Mouse (Mus musculus) left cerebral cortex, adult 18-20 months (tissue): Measurements from ENCODE around the gene Srgap3. TPM values are rescaled to one million over a fixed set of nuclear protein-coding genes. Genes with fewer than 3 reads are reported as not detected.
A peak's percentile ranks its signal among the peaks of the same experiment; 100 is the strongest.
"Not testable (repeated sequence)": the region's sequence is repeated elsewhere in the genome, so short reads cannot be mapped to it uniquely, and the experiment has no call there.

ENCODE experiments used
- DNase-seq, 2 experiments: peaks; one replicate each; pipeline ENCODE4 v3.0.0; 2021 to 2022; ENCODE audit warnings: low spot score in 2 of 2, mixed read lengths in 1 of 2
- total RNA-seq, 2 experiments: library from RNA; stranded (reverse); gene quantifications; 2 replicates each; pipeline ENCODE4 v1.2.3; 2021

Srgap3 gene
- total RNA-seq, 2 experiments from 2014 or later = 217 to 223 TPM

DNA sequence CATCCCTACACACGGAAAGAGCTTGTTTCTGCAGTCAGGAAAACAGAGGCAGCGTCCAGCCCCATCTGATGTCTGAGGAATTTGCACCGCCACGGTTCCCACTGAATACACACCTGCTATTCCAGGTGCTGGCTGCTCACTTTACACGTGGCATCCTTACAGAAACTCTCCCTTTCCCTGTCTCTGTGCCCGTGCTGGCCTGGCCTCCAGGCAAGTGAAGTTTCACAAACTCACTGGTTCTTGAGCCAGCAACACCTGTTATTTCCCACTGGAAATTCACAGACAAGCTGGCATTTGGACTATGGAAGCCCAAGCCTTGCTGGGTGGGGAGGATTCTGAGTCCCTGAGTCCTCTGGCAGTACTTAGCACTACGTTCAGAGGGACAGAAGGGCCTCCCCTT, 84.6 kb downstream of the Srgap3 start:
- DNase-seq = no peak

DNA sequence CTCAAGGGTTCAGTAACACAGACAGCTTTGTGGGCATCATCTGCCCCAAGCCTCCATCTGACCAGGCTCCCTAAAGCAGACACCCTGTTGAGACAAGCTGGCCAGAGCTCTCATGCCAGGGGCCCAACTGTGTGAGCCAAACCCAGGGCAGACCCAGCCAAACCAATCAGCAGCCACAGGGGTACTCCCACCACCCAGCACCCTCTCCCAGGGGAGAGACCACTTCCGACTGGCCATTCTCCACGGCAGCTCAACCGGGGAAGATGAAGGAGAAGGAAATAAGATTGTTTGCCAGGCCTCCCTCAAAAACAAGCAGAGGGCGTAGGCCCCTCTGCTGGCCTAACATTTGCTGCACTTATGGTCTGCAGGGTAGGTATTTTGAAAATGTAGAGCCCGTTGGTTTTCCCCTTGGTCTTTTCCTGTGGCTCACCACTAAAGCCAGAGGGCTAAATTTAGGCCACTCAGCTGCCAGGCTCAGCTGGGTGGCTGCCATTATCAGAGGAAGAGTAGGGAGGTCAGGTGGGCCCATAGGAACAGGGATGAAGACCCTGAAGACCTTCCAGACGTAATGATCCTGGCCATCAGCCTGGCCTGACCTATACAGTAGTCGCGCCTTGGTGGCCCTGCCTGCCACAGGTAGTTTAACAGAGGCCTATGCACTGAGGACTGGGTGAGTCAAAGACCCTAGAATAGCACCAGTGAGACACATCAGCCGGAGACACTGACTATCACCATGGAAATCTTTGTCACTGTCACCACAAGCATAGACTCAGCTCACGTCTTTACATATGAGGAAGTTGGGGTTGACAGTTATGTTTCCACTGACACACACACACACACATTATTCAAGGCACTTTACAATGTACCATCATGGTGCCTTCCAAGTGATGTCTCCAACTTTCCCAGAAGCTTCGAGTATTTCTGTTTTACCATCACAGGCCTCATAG, 85.4 kb downstream of the Srgap3 start:
- no peak for DNase-seq

DNA sequence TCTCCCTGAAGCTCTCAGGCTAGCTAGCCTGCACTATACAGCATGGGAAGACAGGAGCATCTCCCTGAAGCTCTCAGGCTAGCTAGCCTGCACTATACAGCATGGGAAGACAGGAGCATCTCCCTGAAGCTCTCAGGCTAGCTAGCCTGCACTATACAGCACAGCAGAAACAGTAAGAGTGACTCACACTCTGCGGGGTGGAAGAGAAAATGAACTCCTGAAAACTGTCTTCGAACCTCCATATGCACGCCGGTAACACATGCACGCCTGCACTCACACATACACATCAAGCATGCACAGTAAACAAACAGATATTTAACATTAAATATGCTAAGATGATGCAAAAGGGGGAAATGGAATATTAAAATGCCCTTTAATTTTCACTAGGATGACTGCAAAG, 86.8 kb downstream of the Srgap3 start:
- not testable (repeated sequence) for DNase-seq

DNA sequence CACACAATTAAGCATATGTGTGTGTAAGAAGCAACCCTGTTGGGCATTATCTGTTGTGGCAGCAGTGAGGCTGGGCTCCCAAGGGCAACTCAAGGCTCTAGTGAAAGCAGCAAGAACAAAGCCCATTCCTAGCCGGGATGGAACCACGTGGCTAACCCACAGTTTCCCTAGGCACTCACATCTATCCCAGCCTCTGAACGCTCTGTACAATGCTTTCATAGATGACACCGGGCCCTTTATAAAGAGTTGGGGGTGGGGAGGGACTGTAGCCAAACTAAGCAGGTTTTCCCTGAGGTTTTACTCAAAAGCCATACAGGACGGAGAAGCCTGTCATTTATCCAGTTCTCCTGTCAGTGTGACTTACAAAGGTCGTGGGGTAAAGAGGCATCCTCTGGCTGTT, 90.0 kb downstream of the Srgap3 start:
- DNase-seq = no peak

DNA sequence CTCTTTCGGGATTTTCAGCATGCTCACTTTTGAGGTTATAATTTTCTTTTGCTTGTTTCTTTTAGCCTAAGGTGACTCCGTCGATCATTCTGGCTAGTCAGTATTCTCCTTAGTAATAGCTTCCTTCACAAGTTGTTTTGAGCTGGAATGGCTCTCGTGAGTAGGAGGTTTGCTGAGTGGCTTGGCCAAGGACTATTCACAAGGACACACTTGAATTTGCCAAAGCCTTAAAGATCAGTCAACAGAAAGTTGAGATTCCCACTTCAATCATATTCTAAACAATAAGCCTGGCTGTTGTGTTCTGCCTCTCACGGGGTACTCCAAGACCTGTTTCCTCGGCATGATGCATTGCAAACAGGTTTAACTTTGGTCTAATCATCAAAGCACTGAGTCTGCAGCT, 91.9 kb downstream of the Srgap3 start:
- DNase-seq = no peak

DNA sequence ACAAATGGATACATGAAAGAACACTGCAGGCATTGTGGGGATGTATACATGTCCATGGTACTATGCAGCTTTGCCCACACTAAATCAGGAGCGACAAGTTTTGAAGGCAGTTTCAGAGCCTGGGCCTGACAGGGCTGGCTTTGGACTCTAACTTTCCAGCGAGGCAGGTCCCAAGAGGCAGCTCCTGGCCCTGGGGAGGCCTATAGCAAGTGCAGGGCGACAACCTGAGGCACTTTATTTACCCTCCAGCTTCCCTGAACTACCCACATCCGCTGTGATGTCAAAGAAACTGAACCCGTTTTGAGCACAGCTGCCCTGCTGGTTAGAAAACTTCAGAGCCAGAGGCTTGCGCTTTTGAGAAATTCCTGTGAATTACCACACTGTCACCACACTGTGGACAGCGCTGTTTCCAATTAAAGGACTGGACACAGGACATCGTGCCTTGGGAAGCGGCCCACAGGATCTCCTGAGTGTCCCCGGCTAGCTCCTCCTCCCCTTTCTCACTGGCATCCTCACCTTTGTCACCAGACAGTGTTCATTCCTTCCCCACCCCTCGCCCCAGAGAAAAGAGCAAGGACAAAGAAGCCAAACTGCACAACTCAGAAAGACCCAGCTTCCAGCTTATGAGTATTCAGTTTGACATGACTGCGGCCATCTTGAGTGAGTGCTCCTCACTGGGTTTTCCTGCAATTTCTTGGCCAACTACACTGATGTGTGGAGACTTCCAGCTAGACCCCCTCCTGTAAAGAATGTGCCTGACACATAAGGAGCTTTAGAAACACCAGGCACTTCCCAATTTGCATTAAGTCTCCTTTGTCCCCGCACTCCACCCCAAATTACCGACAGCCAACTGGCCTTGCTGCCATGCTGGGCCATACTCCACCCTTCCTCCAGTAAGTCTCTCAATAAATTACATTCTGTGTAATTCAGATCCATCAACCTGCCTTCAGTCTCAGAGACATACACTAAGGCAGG, 94.5 kb downstream of the Srgap3 start:
- DNase-seq = no peak

DNA sequence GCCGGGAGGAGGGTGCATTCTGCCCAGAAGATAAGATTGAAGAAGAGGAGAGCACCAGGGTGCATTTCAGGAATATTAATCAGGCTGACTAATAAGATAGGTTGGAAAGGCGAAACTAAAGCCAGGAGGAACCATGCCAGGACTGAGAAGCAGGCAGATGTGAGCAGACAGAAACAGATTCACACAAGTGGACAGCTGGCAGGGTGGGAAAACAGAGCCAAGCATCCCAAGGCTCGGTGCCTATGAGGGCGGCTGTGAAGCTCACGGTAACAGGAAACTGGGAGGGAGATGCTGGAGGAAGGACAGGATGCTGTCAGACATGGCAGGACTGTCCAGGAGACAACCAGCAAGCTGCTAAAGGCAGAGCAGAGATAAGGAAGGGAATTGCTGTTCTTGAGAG, 96.3 kb downstream of the Srgap3 start:
- peak in 1 of 2 experiments; percentile 29 for DNase-seq

DNA sequence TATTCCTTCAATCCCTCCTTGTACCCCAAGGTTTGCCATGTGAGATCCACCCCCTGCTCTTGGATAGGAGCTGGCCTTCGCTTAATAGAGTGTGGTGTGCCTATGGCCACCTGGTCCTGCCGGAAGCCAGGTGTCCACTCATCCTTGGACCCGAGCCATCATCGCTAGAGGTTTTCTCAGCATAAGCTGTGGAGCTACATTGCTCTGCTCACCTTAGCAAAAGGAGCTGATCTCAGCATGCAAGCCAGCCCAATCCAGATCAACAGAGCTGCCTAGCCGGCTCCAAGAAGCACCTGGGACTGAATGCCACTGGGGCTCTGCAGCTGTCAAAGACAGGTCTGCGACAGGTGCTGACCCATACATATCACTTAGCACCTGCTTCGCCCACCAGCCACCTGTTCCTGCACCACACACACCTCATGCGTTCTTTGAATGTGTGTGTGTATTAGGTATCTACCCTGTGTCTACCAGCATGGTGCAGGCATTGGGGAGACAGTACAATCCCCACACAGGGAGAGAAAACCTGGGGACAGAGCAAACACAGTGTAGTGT, 98.4 kb downstream of the Srgap3 start:
- DNase-seq = no peak

DNA sequence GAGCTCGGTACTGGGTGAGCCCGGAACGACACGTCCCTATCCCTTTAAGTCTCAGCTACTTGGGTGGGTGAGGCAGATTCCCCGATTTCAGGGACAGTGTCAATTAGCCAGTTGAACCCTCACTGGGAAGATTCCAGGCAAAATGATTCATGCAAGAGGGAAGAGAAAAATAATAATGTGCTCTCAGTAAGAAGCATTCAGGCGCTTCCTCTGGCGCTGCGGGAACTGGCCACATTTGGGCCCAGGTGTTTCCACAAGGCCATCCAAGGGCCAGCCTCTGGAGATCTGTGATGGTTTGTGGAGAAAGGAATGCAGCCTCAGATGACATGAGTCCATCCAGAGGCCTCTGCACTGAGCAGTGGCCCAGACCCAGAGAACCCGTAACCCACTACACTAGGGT, 100.2 kb downstream of the Srgap3 start:
- no peak for DNase-seq

DNA sequence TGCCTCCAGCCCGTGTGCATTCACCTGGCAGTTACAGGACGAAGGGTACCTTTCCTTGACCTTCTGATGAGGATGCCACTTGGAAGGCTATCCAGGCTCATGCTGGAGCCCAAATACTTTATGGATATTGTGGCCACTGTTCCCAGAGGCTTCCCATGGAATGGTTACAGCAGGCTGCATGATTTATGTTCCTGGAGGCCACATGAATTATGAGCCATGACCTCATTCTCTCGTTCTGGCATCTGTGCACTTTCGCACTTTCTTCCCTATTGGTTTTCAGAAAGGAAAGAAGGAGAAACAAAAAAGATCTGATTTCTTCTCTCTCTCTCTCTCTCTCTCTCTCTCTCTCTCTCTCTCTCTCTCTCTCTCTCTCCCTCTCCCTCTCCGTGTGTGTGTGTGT, 104.6 kb downstream of the Srgap3 start:
- DNase-seq = no peak

DNA sequence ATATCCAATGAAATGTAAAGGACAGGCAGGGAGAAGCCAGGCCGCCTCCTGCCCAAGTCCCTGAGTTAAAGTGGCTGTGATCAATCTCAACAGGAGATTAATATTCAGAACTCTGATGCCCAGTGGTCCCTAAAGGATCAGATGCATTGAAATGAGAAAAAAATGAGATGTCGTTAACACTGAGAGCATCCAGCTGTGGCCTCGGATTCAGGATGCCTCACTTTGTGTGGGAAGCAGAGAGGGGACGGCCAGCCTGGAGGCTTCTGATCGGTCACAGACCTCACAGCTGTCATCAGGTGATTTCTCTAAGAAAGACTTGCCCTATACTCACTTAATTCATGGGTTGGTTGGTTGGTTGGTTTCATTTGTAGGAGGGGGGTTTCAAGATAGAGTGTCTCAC, 106.7 kb downstream of the Srgap3 start:
- no peak for DNase-seq

DNA sequence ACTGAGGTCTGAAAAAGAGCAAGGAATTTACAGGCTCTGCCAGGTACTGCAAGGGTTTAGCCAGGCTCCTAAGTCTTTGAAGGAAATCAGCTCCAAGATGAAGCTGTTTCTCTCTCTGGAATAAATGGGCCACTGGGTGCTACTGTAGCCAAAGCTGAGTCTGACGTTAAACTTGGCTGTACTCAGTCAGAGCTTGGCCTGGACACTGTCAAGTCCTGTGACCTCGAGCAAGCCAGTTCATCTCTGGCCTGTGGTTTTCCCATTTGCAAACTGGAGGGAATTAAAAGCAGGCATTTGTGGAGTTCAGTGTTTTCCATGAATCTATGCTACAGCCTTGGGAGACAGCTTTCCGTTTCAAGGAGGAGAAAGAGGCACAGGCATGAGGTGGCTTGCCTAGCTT, 107.7 kb downstream of the Srgap3 start:
- DNase-seq = no peak

DNA sequence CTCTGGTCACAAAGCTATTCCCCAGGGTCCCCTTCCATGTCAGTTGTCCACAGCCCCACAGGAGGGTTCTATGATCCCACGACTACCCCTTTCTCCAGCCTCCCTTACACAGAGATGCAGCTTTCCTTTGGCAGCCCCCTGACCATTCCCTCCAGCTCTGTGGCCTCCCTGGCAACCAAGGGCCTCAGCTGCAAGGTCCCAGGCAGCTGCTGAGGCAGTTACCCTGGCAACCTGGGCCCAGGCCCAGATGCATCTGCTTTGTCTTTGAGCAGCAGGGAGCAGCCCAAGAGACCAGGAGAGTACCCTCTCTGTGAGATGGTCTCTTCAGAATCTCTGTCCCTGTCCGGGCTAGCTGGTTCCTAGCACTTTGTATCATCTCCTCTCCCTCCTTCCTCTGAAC, 108.2 kb downstream of the Srgap3 start:
- DNase-seq = peak; percentile 53 to 65

DNA sequence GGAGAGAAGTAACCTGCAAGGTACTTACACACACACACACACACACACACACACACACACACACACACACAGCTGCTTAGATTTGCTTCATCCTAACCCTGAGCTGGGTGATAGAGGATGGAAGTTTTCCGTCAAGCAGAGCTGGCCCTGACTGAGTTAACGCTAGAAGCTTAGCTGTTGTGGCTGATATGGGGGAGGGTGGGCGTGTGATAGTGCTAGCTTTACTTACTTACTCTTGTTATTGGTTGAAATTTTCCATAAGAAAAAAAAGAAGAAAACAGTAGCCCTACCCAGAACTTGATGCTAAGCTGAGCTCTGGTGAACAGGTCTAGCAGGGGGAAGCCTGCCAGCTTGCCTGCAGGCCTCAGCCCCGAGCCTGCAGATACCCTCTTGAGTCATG, 110.4 kb downstream of the Srgap3 start:
- DNase-seq = peak in 1 of 2 experiments; percentile 38

DNA sequence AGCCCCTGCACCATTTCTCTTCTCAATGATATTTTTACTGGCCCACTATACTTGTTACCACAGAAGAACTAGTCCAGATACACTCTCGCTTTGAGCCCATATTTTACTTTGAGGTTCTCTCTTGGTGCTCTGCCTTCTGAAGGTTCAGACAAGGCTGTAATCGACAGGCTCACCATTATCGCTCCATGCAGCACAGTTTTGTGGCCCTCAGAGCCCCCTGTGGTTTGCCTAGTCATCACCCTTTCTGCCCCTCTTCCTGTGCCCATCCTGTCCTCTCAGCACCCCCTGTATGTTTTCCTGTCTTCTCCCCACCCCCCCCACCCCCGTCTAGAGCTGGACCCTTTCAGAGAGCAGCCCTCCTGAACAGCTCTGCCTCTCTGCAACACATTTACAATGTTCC, 111.7 kb downstream of the Srgap3 start:
- no peak for DNase-seq

DNA sequence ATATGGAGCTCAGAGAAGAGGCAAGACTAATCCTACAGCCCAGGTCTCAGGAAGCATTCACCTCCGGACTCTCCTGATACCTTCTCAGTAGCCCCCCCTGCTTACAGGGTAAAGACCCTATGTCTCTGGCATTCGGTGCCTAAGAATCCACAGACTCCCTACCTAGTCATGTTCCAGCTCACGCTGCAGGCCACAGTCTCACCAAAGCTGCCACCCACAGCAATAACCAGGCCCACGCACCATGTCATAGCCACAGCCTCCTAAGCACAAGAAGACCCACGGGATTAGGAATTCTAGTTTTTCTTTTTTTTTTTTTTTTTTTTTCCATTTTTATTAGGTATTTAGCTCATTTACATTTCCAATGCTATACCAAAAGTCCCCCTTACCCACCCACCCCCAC, 112.6 kb downstream of the Srgap3 start:
- peak in 1 of 2 experiments; percentile 52 for DNase-seq

DNA sequence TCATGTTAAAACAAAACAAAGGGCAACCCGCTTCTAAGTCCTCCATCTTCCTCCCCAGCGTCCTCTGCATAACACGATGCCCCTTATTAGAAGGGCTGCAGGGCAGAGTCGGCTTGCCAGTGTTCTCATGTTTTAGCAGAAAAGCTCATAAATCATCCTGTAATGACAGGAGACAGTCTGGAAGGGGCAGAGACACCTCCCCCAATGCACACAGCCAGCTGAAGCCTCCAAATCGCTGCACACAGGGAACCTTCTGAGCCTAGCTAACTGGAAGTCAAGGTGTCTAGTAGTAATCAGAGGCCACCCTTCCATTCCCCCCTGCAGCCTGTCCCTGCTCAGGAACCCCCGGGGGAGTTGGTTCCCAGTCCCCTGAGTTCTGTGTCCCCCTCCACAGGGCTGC, 113.3 kb downstream of the Srgap3 start:
- no peak for DNase-seq

DNA sequence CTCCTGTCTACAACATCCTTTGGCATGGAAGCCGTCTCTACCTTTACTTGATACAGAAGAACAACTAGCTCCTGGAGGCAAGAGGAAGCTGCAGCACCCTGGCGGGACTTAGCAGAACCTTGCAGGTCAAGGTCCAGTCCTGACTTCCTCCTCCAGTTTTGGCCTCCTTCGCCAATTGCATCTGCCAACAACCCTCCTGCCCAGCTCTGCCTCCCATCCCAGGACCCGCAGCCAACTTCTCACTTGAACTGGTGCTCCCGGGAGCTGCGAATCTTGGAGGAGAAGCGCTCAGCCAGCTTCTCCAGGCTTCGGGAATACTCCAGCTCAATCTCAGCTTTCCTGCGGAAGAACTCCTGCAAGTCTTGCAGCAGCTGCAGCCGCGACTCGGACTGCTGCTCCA, 117.9 kb downstream of the Srgap3 start:
- no peak for DNase-seq

DNA sequence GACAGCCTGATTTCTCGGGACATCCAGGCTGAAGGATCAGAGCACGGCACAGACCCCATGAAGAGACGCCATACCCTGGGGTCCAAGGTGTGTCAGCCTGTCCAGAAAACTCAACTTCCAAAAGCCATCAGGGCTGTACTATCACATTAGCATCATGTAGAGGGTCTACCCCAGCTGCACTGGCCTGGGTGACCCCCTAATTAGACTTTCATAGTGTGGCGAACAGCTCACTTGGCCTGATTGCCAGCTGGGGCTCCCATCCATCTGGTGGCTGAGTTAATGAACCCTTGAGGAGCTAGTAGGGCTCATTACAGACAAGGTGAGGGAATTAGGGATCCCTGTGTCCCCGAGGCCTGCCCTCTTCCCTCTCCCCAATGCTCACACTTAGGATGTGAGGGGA, 118.6 kb downstream of the Srgap3 start:
- DNase-seq = no peak

DNA sequence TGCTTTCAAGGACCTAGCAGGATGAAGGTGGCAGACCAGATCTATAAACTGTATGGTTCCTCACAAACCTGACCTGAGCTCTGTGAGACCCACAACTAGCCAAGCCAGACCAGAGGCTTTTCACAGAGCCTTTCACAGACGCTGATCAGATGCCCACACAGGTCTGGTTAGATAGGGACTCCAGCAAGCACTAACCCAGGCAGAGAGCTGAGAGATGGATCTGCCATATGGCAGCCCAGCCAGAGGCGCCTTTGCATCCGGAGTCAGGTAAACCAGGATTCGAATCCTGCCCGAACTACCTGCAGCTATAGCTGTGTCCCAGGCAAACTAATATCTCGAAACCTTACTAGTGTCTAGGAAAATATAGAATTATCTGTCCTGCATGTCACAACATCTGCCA, 121.4 kb downstream of the Srgap3 start:
- DNase-seq = no peak

DNA sequence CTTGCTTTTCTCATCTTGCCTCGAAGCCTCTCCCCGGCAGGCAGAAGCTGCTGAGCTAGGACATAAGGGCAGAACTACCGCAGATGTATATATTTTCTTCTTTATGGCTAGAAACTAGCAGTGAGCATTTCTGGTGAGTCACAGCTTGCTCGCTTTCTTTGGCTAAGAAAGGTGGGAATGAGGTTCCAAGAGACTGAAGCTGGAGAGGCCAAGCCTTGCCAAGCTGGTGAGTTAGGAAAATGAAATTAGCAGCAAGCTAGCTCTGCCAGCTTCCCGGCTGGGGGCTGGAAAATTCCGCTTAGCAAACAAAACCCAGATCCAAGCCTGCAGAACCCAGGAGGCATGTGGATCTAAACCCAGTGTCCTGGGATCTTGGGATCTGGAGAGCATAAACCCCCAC, 124.0 kb downstream of the Srgap3 start:
- DNase-seq = peak; percentile 75 to 85
